Mouse (Mus musculus) adrenal gland, adult (tissue): ENCODE measurements around the gene Gm20696.
A peak's percentile ranks its signal among the peaks of the same experiment; 100 is the strongest.

Experiments
- DNase-seq, 2 experiments: peaks; one replicate each; pipeline ENCODE4 v3.0.0; 2022 to 2023; ENCODE audit warnings: low spot score in 1 of 2; ENCODE audit not compliant: inconsistent age in 2 of 2

The Gm20696 gene

DNA sequence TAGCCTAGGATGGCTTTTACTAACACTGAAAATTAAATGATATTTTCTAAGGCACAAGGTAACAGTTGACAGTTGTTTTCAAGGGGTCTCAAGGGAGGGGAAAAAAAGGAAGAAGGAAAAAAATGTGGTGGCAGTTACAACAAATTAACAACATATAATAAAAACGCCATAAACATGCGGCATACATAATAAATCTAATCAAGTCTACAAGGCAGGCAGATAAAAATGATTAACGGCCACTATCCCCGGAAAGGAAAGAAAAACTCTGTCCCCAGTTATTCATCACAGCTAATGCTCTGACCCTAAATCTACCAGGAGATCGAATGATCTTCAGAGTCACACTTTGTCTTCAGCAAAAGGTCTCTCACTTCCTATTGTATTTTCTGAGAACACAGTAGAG, 330.4 kb downstream of the Gm20696 start:
- DNase-seq: no peak

DNA sequence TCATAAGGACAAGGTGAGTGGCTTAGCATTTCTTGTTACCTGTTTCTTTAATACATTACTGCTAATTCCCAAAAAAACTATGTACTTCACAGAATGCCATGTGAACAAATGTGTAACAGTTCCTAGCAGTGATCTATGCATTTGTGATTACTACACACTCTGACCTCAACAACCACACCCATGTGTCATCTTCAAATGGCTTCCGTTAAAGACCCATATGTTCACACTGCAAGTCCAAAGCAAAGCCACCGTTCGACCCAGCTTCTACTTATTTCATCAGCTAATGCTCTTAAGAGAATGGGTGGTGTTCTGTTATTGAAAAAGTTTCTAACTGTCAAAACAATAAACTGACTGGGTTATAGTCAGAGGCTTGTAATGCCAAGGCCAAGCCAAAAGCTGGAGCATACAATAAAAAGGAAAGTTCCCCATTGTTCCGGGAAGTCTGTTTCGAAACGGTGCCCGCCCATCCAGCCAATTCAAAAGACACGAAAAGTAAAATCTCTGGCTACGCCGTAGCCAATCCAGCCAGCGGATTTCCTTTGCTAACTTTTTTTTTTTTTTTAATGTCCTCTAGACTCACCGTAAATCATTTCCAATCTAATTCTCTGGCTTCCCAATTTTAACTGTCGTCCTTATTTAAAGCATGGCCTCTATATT, 331.3 kb downstream of the Gm20696 start:
- peak; percentile 14 to 57 for DNase-seq

DNA sequence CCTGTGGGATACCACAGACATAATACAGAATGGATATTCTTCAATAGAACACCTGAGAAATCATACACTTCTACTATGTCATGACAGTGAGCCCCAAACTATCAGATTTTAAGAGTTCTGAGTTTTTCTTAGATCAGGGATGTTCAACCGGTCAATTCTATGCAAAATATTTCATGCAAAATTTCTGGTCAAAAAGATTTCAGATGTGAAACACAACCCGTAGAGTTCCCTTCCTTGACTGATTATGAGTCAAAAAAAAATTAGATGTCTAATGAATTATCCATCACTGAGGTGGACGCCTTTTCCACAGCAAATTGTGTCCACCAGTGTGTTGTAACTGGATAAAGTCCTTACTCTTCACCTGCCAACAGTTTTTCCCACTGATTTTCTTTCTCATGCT, 332.3 kb downstream of the Gm20696 start:
- DNase-seq: no peak

DNA sequence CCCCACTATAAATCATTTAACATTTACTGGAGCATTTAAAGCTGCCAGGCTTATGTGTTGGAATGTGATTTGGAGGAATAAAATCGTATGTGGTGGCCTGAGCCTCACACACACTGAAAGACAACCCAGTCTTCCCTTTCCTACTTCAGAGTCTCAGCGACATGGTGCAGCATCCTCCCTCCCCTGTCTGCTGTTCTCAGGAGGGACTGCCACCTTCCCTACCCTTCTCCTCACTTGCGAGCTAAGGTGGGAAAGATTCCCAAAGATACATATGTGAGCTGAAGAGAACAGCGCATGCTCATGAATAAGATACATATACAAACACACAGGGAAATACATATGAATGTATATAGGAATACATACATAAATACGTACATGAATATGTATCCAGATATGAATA, 333.5 kb downstream of the Gm20696 start:
- DNase-seq: no peak

DNA sequence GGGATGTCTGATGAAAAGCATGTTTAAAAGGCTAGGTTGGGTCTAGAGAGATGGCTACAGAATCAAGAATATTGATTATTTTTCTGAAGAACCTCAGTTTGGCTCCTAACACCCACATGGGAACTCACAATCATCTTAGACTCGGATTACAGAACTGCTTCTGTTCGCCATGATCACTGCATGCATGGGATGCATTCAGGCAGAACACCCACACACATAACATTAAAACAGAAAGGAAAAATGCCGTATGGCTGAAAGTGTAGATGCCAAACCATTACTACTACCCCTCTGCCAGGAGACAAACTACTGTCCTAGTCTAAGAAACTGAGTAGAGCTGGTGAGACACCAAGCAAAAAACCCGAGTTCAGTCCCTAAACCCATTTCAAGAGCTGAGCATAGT, 336.4 kb downstream of the Gm20696 start:
- DNase-seq: no peak

DNA sequence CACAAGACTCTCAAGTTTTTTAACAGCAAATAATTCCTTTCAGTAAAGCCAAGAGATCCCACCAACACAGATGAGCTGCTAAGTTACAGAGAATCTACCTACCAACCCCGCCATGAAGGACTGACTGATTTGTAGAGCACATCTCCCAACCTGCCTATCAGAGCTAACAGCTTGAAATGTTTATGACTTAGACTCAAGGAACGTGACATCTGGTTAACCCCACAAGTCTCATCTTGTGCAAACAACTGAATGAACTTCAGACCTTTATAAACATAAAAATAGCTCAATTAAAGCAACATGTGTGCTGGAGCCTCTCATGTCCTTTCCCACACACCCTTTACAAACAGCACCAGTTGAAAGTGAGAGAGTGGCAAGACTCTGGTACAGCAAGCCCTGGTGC, 338.0 kb downstream of the Gm20696 start:
- DNase-seq: no peak

DNA sequence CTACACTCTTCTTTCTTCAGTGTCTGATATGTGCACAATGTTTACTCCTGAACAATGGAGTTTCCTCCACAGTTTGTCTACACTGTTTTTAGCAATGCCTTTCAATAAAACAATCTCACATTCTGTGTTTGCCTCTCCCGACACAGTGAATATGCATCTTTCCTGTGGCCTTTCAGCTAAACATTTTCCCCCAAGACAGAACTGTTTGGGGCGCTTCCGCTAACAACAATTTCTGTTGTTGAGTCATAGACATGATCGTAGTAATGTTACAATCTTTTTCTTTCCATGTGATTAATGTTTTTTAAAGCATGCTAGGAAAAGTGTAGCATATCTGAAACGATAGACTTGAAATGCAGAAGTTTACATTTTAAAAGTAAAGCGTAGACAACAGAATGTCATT, 338.5 kb downstream of the Gm20696 start:
- DNase-seq: no peak

DNA sequence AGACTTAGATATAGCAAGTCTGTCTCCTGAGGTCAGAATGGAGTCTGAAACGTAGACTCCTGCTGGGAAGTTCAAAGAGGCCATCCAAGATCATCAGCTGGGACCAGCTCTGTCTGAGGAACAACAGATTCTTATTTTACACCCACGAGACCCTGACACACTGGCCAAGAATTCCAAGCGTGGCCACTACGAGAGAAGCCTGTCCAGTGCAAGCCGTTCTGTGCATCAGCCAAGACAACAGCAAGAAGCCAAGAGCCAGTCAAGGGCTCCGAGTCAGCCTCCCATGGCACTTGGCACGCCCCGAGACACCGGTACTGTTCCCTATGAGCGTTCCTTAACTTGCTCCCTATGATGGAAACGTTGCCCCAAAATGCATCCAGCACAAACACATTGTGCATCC, 338.9 kb downstream of the Gm20696 start:
- peak; percentile 18 to 38 for DNase-seq

DNA sequence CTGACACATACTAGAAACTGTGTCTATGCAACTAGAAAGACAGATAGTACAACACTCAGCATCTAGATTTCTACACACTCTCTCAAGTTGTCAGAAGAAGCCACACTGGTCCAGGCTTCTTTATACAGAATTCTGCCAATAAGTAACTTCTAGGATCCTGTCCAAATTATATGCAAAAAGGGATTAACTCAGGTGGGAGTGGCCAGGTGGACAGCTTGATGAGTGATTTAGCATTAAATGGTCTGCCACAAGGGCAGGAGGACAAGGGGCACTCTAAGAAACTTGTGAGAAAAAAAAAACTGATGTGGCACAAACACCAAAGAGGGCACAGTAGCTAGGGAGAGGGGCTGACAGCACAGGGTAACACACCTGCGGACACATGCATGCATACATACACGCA, 340.7 kb downstream of the Gm20696 start:
- DNase-seq: no peak

DNA sequence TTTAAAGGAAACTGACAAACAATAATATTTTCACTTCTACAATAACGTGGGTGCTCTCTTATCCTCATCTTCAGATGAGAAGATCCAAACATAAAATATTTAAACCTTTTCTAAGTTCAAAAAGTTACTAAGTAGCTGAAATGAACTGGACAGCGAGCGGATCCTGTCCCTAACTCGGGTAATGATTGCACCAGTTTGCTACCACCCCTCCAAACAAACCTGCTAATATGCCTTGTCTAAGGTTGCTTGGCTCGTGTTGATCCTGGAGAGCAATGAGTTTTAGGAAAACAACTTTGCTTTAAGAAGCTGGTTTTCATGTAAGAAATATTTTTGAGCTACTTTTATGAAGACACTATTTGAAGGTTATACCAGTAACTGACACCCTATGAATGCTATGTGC, 341.1 kb downstream of the Gm20696 start:
- DNase-seq: no peak

DNA sequence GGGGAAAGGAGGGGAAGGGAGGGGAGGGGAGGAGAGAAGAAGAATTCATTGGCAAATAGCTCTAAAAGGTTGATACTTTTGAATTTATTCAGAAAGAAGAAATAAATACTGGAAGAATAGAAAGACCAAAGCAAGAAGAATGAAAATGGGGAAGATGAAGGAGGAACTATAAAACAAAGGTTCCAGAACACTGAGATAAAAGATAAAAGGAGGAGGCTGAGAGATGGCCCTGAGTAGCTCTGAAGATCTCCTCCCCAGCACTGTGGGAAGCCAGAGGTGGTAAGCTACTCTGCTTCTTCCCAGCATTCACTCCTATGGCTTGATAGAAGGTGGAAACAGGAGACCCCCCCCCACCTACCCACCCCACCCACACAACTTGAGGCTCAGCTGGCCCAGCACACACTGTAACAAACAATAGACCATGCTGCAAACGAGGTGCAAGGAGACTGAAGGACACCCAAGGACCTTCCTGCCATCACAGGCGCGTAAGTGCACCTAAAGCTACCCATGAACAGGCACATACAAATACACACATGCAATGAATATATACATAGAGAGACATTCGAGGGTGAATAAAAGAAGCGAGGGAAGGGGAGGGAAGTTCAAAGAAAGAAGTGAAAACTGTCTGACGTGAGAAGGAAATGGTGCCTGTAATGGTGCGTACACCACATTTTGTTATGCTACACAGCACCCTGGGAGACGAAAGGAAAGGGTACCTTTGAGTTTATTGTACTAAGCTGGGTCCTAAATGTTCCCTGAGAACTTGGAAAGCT, 344.3 kb downstream of the Gm20696 start:
- no peak for DNase-seq

DNA sequence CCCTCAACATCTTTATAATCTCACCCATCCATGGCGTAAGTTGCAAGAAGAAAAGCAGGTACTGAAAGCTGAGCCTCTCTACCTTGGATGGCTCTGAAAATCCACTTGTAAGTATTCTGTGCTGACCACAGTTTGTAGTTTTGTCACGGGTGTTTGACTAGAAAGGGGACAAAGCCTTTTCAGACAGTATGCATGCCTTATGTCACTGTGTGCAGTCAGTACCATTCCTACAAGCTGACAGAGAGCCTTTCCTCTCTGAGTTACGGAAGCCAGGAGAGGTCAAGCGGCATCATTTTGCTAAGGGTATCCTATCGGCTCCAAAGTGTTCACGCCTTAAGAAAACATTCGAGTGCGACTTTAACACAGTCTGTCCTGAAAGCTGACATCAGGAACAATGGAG, 346.2 kb downstream of the Gm20696 start:
- no peak for DNase-seq

DNA sequence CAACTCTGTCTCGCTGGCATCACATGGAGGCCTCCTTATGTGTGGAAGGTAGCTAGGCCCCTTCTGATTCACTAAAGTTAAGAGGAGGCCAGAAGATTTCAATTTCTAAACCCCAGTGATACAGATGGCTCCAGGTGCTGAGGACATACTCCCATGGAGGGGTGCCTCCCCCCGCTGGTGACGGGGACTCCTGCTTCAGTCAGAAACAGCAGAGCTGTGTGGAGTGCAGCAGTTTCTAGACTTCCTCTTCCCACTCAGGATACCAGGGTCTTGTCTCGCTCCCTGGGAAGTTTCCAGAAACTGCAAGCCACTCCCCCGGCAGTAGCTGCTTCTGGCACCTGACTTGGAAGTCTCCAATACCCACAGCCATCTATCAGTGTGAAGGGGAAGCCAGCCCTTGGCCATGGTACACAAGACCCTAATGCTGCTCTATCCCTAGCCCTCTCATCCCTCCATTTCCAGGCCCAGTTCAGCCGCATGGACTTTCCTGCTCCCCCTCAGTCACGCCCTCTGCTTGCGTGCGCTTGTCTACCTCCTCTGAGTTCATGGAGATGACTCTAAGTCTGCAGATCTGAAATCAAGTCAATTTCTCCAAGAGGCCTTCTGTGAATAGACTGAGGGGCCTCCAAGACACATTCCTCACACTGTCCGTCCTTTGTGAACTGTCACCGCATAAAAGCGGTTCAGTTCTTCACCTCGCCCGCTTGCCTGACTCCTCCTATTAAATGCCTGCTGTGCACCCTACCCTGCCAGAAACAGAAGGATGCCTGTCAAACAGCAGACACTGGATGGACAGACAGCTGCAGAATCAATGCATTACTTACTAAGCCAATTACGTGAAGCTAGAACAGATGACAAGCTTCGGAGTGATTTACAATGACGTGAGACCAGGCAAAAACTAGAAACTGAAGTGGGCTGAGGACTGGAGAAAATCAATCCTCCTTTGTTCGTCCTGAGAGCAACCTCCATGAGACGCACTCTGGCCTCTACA, 346.9 kb downstream of the Gm20696 start:
- DNase-seq: no peak

DNA sequence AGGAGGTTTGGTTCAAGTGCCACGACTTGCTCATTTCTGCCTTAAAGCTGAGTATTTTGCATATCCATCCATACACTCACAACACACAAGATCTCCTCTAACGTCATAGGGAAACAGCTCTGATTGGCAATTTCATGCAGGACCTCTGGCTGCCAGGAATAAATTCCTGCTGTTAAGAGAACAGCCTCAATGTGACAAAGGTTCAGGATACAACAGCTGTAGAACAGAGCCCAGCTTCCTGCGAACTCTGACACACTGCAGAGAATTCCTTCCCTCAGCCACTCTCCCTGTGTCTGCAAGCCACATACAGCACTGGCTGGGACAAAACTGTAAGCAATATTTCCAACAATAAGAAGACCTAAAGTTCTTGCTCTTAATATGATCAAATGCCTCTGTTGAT, 351.9 kb downstream of the Gm20696 start:
- DNase-seq: no peak

DNA sequence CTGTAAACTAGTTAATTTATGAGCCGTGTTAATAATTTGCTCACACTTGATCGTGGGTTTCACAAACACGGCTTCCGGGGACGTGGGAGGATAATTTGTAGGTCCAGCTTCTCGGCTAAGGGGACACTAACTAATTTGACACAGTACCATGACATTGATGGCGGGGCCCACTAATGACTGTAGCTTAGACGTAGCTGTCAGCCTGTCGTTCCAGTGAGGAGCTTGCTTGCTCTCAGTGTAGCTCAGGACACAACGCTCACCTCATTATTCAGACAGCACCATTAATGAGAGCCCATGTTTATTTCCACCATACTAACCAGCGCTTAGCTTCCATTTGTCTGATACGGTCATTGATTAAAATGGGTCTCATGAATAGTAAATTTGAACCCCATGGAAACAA, 356.1 kb downstream of the Gm20696 start:
- DNase-seq: no peak

DNA sequence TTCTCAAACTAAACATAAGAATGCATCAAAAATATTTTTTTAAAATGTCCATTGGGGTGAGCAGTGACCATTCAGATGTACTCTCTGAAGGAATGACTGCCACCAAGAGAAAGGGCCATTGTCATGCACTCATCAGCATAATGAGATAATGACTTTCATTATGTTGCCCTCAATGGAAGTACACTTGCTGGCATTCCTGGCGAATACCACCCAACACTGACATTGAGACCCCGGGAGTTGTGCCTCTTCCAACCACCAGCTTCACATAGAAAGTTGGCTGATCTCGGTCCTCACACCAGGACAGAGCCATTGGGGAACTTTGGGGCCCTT, 356.5 kb downstream of the Gm20696 start:
- DNase-seq: no peak

DNA sequence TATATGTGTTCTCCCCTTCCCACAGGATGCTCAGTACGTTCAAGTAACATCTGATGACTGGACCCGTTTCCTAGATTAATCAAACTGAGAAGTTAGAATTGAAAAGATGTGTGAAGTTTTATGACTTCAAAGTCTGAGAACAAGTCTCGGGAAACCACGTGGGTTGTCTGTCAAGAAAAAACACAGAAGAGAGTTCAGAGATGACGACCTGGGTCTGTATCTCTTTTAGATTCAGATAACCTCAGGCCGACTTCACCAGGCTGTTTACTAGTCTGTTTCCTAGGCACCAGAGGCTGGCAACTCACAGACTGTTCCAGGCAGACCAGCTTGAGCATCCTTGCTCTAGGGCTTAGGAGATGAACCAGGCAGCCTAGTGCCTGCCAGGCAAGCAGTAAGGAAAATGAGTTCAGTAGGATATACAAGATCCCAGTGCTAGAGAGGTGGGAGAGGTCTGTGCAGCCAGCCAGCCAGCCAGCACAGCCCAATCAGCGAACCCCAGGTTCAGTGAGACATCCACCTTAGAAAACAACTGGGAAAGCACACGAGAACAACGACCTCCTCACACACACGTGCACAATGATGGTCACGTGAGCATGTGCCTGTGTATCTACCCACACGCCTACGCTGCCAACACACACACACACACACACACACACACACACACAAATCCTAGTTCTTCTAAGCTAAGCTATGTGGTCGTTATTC, 357.0 kb downstream of the Gm20696 start:
- DNase-seq: no peak

DNA sequence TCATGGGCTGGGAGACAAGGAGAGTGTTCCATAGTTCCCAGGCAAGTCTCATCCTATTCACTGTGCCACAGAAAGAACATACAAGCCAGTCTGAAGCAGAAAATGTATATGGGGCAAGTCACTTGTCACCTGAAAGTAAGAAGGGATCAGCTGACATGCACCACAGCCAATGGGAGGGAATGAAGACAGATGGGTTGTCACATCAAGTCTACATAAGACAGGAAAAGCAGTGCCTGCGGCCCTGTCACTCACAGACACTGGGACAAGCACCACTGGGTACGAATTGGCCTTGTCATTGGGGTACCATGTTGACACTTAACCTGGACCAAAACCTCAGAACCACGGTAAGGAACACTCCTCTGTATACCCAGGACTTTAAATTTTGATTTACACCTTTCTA, 360.8 kb downstream of the Gm20696 start:
- DNase-seq: no peak

DNA sequence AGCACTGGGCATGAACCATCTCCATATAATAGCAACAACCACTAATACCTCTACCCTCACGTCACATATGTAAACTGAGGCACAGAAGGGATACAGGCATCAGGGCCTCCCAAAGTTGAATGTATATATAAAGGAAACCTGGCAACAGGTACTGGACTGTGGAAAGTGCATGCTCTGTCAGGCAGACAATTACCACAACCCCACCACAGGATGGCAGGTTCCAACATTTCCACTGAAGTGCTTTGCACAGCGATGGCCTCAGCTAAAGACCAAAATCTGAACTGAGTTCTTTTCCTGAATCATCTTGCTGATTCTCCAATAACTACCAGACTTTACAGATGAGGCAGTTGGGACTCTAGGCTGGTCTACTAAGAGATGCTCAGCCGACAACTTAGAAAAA, 361.4 kb downstream of the Gm20696 start:
- no peak for DNase-seq

DNA sequence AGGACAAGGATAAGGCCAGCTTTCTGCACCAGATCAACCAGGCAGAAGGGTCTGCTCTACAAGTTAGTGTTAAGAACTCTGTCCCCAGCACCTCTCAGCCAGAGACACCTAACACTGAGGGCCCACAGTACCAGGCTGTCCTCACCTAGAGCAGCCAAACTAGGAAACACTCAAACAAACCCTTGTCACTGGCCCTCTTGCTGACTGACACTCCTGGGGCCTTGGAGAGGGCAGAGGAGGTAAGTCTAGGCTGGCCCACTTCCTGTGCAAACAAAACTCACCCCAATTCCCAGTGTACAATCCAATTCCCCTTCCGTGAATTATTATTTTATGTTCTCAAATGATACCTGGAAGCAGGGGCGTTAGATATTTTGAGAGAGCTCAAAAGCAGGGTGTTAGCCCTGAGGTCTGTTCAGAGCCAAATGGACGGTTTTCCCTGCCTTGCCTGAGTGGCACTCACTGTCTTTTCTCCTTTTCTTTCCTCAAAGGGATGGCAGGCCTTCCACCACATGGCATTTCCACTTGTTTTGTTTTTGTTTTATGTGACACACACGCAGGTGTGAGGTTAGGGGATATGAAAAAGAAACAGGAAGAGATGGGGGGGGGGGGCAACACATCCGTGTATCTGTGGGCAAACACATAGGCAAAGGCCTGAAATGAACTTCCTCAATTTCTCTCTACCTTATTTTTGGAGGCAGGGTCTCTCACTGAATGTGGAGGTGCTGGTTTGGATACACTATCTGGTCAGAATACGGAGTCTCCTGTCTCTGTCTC, 363.7 kb downstream of the Gm20696 start:
- DNase-seq: no peak
